Mouse (Mus musculus) hematopoietic stem cell, adult 5-6 weeks (primary cell): ENCODE measurements around the gene Gm10644. TPM values are rescaled to one million over a fixed set of nuclear protein-coding genes. Genes with fewer than 3 reads are reported as not detected.
A peak's percentile ranks its signal among the peaks of the same experiment; 100 is the strongest.

Experiments
- ATAC-seq, 2 experiments: fragments of 125-278 bp in 1 of 2; replicated peaks in 1 of 2; 2 replicates each; pipeline ENCODE4 v1.8.0; 2016 to 2017; ENCODE audit warnings: inconsistent platforms in 2 of 2, mild to moderate bottlenecking in 2 of 2, moderate number of reproducible peaks in 2 of 2, low read depth in 1 of 2, moderate TSS enrichment in 1 of 2; ENCODE audit not compliant: low FRiP score in 2 of 2, poor library complexity in 2 of 2, severe bottlenecking in 2 of 2, insufficient read depth in 1 of 2, low TSS enrichment in 1 of 2
- total RNA-seq: library from RNA; stranded (forward); fragments of 172-1452, 232-1000 nt; gene quantifications from 2 replicates; pipeline ENCODE4 v1.2.3, GENCODE M21; 2017

Gene Gm10644
- total RNA-seq: 0.30 TPM in 1 of 2 replicates, not detected in the other

DNA sequence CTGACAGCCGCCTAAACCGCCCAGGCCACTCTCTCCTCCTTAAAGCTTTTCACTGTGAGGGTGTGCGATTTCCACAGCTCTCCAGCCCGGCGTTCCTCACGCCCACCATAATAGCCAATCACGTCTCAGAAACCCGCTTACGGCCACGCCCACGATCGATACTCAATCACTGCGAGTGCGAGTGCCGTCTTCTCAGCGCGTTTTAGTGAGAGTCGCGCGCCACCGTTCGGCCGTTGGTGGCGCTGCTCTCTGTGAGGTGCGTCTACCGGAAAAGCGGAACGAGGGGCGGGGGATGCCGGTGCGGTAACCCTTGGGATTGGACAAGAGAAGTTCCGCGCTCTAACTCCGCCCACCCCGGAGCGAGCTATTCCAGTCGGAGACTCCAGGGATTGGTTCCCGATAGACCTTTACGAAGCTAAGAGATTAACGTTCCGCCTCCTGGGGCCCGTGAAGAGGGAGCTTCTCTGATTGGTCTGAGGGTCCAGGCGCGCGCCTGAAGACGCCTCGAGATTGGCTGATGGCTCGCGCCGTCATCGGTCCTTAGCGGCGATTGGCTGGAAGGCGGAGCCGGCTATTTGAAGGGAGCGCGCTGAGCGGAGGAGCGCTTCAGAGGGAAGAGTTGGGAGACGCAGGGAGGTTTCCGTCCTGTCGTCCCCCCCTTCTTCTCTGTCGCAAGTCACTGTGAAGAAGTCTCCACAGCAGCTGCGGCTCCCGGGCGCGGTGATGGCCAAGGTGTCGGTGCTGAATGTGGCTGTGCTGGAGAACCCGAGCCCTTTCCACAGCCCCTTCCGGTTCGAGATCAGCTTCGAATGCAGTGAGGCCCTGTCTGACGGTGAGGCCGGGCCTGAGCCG, at the start of gene Gm10644, which contains the start of gene Asf1b:
TSS of gene Gm10644 (minus strand) at position 100 of the 852 bp plus-strand sequence.
TSS of gene Asf1b (plus strand) at position 402 of the 852 bp plus-strand sequence.
- peak; percentile 95 to 96 for ATAC-seq

DNA sequence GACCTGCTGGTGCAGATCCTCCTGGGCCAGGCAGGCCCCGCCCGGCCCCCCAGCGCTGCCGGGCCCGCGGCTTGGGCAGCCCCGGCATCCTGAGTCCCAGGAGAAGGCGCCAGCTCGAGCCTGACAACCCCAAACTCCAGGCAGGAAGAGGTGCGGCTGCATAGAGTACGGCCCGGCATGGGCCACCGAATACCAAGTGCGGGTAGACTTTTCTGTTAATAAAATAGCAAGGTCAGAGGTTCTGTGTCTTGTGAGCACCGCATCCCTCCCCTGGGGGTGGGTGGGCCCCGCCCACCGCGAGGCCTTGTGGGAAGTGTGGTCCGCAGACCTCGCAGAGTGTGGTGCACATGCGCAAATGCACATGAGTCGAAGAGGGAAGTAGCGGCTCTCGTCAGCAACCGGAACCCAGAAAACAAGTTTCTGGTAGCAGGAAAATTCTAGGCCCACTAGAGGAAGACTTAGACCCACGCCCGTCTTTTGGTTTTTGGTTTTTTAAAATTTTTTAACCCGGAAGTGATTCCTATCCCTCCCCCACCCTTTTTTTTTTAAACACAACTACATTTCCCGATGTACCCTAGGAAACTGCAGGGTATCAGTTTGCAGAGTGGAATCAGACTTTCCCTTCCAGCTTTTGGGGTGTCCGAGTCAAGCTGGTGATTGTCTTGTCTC, 49.7 kb upstream of the Gm10644 start:
- peak; percentile 98 to 99 for ATAC-seq

DNA sequence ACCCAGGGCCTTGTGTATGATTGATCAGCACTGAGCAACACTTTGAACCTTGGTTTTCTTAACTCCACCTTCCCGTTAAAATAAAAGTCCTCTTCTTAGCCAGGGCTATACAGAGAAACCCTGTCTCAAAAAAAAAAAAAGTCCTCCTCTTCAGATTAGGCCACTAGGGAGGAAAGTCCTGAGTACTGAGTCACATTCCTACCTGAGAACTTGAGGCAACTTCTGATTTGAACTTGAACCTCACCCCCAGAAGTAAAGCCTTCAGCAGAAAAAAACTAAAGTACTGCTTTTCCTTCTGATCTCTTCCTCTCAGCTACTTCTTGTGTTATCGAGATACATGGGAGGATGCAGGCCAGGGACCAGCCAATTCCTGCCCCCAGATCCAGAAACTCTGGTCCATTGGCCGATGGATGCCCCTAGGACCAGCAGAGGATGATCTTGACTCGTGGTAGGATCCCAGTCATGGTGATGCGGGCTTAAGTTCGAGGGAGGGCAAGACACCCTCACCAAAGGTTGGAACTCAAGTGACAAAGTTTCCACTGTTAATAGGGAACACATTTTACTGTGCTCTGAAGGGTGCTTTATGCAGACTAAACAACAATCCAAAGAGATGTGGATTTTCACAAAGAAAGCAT, 48.7 kb upstream of the Gm10644 start:
- no peak for ATAC-seq

DNA sequence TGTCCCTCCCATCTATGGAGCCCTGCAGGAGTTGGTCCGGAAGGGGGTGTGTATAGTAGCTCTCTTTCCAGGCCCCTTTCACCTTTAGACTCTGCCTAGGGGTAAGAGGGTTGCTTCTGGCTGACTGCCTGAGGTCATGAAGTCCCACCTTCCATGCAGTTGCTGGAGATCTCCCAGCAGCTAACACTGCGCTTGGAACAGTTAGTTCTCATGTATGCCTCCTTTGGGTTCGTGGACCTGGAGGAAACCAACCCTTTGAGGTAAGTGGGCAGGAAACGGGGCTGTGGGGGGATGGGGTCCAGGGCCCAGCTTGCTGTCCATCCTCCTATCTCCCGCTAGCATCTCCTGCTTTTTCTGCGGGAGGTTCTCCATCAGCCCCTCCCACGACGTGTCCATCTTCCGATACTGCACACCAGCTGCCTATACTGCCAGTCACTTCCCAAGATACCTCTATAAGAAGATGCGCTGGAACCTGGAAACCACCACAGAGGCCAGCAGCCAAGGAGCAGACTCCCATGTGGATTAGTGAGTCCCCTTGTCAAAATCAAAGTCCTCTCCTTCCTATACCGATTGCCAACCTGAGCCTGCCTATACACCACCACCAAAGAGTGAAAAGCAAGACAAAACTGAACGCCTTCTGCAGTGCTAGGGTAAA, 48.1 kb upstream of the Gm10644 start:
- no peak for ATAC-seq

DNA sequence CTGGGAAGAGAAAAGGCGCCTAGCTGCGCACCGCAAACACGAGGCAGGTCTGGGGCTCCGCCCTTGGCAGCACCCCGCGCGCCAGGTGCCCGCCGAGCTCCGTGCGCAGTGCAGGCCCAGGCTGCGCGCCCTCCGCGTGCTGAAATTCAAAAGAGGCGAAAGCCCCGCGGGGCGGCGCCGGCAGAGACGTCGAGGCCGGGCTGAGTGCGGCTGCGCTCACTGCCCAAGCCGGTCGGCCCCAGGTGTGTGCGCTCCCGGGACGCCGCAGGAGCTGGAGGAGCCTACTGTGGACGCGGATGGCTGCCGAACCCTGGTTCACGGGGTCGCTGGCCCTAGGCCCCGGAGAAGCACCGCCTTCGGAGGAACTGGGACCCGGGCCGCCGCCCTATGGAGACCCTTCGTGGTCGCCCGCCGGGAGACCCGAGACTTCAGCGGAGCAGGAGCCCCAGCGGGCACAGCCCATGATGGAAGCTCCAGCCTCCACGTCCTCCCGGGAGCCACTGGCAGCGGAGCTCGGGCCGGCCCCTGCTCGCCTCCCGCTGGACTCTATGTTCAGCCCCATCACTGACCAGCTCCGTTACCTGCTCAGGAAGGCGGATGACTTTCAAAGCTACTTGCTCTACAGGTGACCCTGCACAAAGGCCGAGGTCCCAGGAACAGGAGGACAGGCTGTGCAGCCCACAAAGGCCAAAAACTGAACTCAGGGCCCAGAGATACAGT, 46.4 kb upstream of the Gm10644 start, which contains the start of gene 1700067K01Rik:
TSS of gene 1700067K01Rik (plus strand) at position 222 of the 720 bp plus-strand sequence.
- no peak for ATAC-seq

DNA sequence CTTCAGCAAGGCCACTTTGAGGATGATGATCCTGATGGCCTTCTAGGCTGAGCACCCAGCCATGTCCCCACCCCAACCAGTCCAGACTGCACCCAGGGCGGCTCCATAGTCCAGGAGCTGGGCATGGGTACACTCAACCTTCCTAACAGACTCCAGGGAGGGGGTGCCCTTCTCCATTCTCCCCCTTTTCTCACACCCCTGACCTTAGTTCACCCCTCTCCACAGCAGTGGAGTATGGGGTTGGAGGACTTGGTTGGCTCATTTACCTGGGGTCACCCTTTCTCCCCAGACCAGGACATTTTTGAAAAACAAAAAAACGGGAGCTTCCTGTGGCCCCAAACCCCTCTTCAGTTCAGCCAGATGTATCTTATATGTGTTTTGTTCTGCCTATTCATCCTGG, 44.8 kb upstream of the Gm10644 start:
- ATAC-seq: no peak

DNA sequence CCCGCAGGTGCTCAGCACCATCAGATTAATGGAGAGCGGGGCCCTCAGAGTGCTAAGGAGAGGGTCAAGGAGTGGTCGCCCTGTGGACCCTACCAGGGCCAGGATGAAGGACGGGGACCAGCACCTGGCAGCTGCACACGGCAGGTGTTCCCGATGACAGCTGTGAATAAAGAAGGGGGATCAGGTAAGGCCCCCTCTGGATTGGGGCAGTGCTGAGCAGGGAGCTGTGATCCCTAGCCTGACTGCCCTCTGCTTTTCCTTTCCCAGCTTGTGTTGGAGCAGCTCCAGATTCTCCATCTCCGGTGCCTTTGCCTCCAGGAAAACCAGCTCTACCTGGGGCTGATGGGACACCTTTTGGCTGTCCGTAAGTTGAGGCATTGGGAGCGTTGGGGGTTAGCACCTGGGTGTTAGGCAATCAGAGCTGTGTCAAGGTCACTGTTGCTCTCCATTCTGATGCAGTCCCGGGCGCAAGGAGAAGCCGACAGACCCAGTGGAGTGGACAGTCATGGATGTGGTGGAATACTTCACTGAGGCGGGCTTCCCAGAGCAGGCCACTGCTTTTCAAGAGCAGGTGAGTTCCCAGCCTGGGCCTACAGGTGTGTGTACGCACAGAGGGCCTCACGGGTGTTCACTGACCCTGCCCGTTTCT, 44.2 kb upstream of the Gm10644 start:
- no peak for ATAC-seq

DNA sequence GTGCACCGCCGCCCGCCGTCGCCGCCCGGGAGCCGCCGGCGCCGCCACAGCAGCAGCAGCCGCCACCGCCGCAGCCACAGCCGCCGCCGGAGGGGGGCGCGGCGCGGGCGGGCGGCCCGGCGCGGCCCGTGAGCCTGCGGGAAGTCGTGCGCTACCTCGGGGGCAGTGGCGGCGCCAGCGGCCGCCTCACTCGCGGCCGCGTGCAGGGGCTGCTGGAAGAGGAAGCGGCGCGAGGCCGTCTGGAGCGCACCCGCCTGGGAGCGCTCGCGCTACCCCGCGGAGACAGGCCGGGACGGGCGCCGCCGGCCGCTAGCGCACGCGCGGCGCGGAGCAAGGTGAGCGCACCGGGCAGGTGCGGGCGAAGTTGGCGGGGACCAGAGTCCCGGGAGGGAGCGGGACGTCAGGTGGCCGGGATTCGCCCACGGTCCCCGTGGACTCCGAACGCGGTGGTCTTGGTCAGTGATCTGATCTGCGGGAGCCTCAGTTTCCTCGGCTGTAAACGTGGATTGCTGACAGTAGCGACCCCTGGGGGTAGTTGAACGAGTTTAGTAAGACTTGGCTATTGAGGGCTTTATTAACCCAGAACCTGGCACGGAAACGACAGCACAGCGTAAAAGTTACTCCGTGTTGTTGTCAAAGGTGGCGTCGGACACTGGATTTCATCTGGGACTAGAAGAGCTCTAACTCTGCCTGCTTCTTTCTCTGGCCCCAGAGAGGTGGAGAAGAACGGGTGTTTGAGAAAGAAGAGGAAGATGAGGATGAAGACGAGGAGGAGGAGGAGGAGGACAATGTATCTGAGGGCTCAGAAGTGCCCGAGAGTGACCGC, 43.4 kb upstream of the Gm10644 start:
- ATAC-seq: peak; percentile 24 to 30; a peak in 1 of 4 replicates

DNA sequence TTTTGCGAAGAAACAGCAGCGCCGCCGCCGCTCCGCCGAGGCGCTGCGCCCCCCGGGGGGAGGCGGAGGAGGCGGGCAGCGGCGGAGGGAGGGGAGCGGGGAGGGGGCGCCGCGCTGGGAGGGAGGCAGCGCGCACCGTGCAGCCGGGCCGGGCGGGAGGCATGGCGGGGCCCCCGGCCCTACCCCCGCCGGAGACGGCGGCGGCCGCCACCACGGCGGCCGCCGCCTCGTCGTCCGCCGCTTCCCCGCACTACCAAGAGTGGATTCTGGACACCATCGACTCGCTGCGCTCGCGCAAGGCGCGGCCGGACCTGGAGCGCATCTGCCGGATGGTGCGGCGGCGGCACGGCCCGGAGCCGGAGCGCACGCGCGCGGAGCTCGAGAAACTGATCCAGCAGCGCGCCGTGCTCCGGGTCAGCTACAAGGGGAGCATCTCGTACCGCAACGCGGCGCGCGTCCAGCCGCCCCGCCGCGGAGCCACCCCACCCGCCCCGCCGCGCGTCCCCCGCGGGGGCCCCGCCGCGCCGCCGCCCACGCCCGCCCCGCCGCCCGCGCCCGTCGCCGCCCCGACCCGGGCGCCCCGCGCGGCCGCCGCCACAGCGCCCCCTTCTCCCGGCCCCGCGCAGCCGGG, 42.6 kb upstream of the Gm10644 start, which contains the start of gene Samd1:
TSS of gene Samd1 (plus strand) at position 162 of the 631 bp plus-strand sequence.
- no peak for ATAC-seq

DNA sequence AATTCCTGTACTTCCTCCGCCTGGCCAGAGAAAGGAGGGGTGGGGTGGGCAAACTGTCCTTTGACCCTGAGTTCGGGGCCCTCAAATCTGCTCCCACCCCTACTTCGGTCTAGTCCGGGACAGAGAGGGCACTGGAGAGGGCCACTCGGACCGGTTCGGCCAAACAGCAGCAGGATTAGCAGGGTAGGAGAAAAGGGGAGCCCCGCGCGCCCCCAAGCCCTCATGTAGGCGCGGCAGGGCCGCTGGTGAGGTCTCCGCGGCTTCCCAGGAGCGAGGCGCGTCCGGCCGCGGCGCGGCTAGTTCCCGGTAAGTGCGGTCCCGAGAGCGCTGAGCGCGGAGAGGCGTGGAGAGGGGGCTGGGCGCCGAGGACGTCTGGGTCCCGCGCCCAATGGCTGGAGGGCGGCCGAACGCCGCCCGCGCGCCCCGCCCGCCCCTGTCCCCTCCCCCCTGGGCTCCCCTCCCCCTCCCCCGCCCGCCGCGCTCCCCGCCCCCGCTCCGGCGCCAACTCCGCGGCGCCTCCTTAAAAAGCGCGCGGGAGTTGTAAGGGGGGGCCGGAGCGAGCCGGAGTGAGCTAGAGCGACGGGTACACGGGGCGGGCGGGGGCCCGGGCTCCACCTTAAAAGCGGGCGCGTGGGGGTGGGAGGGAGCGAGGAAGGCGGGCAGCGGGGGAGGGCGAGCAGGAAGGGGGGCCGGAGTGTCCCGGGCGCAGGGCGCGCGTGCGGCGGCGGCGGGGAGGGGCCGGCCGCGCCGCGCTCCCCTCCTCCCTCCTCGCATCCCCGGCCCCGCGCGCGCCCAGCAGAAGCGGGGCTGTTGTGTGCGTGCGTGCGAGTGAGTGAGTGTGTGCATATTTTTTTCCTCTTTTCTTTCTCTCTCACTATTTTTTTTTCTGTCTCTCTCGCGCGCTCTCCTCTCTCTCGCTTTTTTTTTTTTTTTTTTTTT, 41.8 kb upstream of the Gm10644 start:
- peak; percentile 40 to 48 for ATAC-seq

DNA sequence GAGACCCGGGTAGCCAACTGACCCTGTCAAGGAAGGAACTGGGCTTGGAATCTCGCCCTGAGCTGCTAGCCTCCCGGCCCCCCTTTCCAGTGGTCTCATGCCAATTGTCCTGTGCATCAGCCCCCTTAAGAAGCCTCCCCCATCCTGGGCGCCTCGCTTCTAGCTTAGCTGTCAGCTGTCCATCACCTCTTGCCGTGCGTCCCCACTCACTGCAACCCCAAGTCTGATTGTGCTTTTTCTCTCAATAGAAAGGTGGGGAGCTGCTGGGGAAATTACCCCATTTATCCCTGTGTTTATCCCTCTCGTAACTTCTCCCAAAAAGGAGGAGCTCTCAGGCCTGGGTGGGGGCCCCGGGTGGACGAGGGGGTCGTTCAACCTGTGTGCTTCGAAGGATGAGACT, 41.0 kb upstream of the Gm10644 start:
- ATAC-seq: no peak

DNA sequence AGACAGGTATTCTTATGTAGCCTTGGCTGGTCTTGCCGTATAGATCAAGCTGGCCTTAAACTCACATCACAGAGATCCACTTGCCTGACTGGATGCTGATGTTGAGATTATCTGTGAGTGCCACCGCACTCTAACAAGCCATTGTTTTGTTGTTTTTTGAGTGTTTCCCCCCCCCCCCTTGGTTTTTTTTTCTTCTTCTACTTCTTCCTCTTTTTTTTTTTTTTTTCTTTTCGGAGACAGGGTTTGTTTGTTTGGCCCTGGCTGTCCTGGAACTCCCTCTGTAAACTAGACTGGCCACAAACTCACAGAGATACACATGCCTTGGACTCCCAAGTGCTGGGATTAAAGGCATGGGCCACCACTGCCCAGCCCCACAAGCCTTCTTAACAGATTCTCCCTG, 39.0 kb upstream of the Gm10644 start:
- ATAC-seq: no peak

DNA sequence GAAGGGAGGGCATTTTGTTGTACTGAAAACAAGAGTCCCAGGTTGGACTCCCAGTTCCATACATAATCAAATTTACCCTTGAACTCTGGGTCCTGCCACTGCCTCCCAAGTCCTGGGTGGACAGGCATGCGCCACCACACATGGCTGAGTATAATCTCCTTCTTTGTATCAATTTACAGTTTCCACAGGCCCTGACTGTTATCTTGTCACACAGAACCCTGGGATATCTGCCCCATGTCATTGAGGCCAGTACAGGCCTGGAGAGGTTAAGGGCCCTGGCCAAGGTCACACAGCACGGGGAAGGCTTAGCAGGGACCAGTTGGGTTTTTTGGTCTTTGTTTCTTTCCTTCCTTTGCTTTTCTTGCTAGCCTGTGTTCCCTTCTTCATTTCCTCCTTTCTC, 37.5 kb upstream of the Gm10644 start:
- no peak for ATAC-seq

DNA sequence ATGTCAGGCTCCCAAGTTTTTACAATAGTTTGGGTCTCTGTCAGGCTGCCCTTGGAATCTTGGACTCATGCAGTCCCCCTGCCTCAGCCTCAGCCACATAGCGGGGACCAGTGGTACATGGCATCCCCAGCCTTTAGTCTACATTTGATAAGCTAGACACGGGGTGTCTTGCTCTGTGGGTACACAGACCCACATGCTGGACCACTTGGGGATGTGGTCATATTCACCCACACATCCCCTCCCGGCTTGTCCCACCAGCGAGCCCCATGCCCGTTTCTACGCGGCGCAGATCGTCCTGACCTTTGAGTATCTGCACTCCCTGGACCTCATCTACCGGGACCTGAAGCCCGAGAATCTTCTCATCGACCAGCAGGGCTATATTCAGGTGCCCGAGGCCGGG, 35.2 kb upstream of the Gm10644 start:
- ATAC-seq: no peak
